Mouse (Mus musculus) embryonic facial prominence, embryonic 11.5 days (tissue): Measurements from ENCODE around the gene Ssc4d. TPM values are rescaled to one million over a fixed set of nuclear protein-coding genes. Genes with fewer than 3 reads are reported as not detected.

Source experiments
- polyA plus RNA-seq: library from polyadenylated mRNA; unstranded; fragments of >200 nt; fragmentation: Nextera tagmentation; extraction: Ambion mirVana; gene quantifications from 2 replicates; pipeline ENCODE4 v1.2.1, GENCODE M21; 2014

The Ssc4d gene
- polyA plus RNA-seq, 1 experiment from 2014 or later: 3.0 TPM

Other genes with a start within 250 kb of the Ssc4d start
- 47.1 and 57.3 TPM in 2 replicates for gene Tmem120a, start 230.1 kb downstream of the Ssc4d start, polyA plus RNA-seq
- gene Styxl1, start 196.1 kb downstream of the Ssc4d start, polyA plus RNA-seq: 0.31 TPM in 1 of 2 replicates, not detected in the other
- gene Mdh2, start 196.1 kb downstream of the Ssc4d start, polyA plus RNA-seq: 567 and 573 TPM in 2 replicates
- gene Srrm3, start 167.6 kb downstream of the Ssc4d start, polyA plus RNA-seq: 3.2 and 3.3 TPM in 2 replicates
- 27.3 and 38.2 TPM in 2 replicates for gene Hspb1, start 86.6 kb downstream of the Ssc4d start, polyA plus RNA-seq
- 132 and 133 TPM in 2 replicates for gene Ywhag, start 39.9 kb downstream of the Ssc4d start, polyA plus RNA-seq
- gene Zp3, start 5.6 kb upstream of the Ssc4d start, polyA plus RNA-seq: 0.21 TPM in 1 of 2 replicates, not detected in the other
- gene Dtx2, start 20.3 kb upstream of the Ssc4d start, polyA plus RNA-seq: 22.6 and 29.2 TPM in 2 replicates
- gene Upk3b, start 64.0 kb upstream of the Ssc4d start, polyA plus RNA-seq: 0.65 and 0.85 TPM in 2 replicates
- gene Upk3bl, start 80.0 kb upstream of the Ssc4d start, polyA plus RNA-seq: 6.2 and 6.4 TPM in 2 replicates
- 3.8 and 5.5 TPM in 2 replicates for gene Rasa4, start 109.4 kb upstream of the Ssc4d start, polyA plus RNA-seq
- 266 and 267 TPM in 2 replicates for gene Polr2j, start 142.1 kb upstream of the Ssc4d start, polyA plus RNA-seq
- gene Lrwd1, start 161.5 kb upstream of the Ssc4d start, polyA plus RNA-seq: 42.1 and 45.1 TPM in 2 replicates
- gene Alkbh4, start 161.6 kb upstream of the Ssc4d start, polyA plus RNA-seq: 17.2 and 17.7 TPM in 2 replicates
- gene Orai2, start 196.2 kb upstream of the Ssc4d start, polyA plus RNA-seq: 6.0 and 6.2 TPM in 2 replicates
- gene Prkrip1, start 224.4 kb upstream of the Ssc4d start, polyA plus RNA-seq: 70.7 and 75.6 TPM in 2 replicates